Mouse (Mus musculus): Measurements from ENCODE around the gene Tnfrsf13c. TPM values are rescaled to one million over a fixed set of nuclear protein-coding genes. Genes with fewer than 3 reads are reported as not detected.

Gene Tnfrsf13c
- total and polyA plus RNA-seq, 3 experiments, result 204 to 287 (median 257) TPM

- Histone ChIP-seq H3K4me3 (replicated peaks in 1 of 3; ENCODE audit: low read depth in 2 of 3, low read length in 2 of 3, poor library complexity in 1 of 3) (peak overlapping the region; percentile 72 to 89 (median 86)), H3K27ac (ENCODE audit: insufficient read depth, low read depth) (peak overlapping the region; percentile 87), H3K79me2 (replicated peaks; ENCODE audit: control insufficient read depth, extremely low read depth, insufficient read depth, poor library complexity, severe bottlenecking) (peaks cover 18% of the 10 kb centered on the region), H3K9ac (ENCODE audit: insufficient read depth, low read depth) (no peak overlapping the region; the same call in 1 of the 2 replicates), H3K9me3 (replicated peaks; ENCODE audit: low read length) (no peaks in the 10 kb centered on the region), H3K36me3 (replicated peaks in 1 of 2; ENCODE audit: control insufficient read depth in 1 of 2, insufficient read depth in 1 of 2, low read length in 1 of 2) (peaks cover 5 to 10% of the 10 kb centered on the region in 2 experiments), H3K4me2 (ENCODE audit: insufficient read depth, low read depth, poor library complexity, severe bottlenecking) (peak overlapping the region; percentile 42; the same call in 1 of the 2 replicates), H3K4me1 (ENCODE audit: control insufficient read depth in 1 of 2, insufficient read depth in 2 of 2) (peaks cover 27 to 71% of the 10 kb centered on the region in 2 experiments), H3K27me3 (replicated peaks) (no peaks in the 10 kb centered on the region)
- TF ChIP-seq ZKSCAN1 (IDR thresholded peaks at IDR 0.05; ENCODE audit: borderline replicate concordance, low read depth, low read length) (no peak), BHLHE40 (IDR thresholded peaks at IDR 0.05; ENCODE audit: low read depth, low read length) (peak; percentile 29; the same call in 1 of the 2 replicates)
- no peak for DNase-seq (ENCODE audit: extremely low read depth)
- in situ Hi-C loops (cut with MboI; ENCODE audit: low pct_ligation_motif_present, low pct_unique_long_range_greater_than_20kb, low sequenced_read_pairs) (no loop called here), dilution Hi-C loops (cut with MboI; ENCODE audit: extremely low pct_ligation_motif_present, extremely low pct_unique_long_range_greater_than_20kb, low sequenced_read_pairs) (no loop called here)
Measured at GRCm38 (mm10) chr15:82224602-82225215, 540 bp upstream of the Tnfrsf13c start.

DNA sequence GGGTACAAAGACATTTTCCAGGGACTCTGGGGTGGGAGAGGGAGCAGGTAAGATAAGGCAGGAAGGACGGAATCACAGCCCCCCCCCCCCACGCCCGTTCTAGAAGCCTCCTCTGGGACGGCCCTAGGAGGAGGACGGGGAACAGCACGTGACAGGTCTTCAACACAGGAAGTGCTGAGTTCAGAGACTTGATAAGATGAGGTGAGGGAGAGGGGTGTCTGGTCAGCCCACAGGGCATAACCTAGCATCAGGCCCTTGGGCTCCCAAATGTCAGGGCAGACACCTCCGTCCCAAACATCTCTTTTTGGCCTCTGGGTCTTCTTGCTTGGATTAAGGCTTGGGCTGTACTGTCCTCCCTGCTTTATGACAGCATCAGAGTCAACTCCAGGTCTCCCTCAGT lies 918 bp downstream of the Tnfrsf13c start:
- peak overlapping the region; percentile 92 for H3K4me2 ChIP-seq (ENCODE audit: insufficient read depth, low read depth, poor library complexity, severe bottlenecking)
- H3K27ac ChIP-seq (ENCODE audit: insufficient read depth, low read depth), result peak overlapping the region; percentile 90
- peak overlapping the region; percentile 97 for H3K9ac ChIP-seq (ENCODE audit: insufficient read depth, low read depth)
- H3K4me1 ChIP-seq (ENCODE audit: control insufficient read depth in 1 of 2, insufficient read depth in 2 of 2), result peaks cover 27 to 72% of the 10 kb centered on the region in 2 experiments
- no peak for DNase-seq (ENCODE audit: extremely low read depth)
- H3K36me3 ChIP-seq (replicated peaks in 1 of 2; ENCODE audit: control insufficient read depth in 1 of 2, insufficient read depth in 1 of 2, low read length in 1 of 2), result peaks cover 5 to 10% of the 10 kb centered on the region in 2 experiments
- in situ Hi-C loops (cut with MboI; ENCODE audit: low pct_ligation_motif_present, low pct_unique_long_range_greater_than_20kb, low sequenced_read_pairs) (no loop called here), dilution Hi-C loops (cut with MboI; ENCODE audit: extremely low pct_ligation_motif_present, extremely low pct_unique_long_range_greater_than_20kb, low sequenced_read_pairs) (no loop called here)
- H3K27me3 ChIP-seq (replicated peaks), result no peaks in the 10 kb centered on the region
- no peaks in the 10 kb centered on the region for H3K9me3 ChIP-seq (replicated peaks; ENCODE audit: low read length)
- peaks cover 18% of the 10 kb centered on the region for H3K79me2 ChIP-seq (replicated peaks; ENCODE audit: control insufficient read depth, extremely low read depth, insufficient read depth, poor library complexity, severe bottlenecking)
- peak overlapping the region; percentile 72 to 89 (median 86) for H3K4me3 ChIP-seq (replicated peaks in 1 of 3; ENCODE audit: low read depth in 2 of 3, low read length in 2 of 3, poor library complexity in 1 of 3)
- no peak for TF ChIP-seq RAD21 (IDR thresholded peaks at IDR 0.05; ENCODE audit: low read depth, low read length)
- TF ChIP-seq PAX5 (IDR thresholded peaks at IDR 0.05; ENCODE audit: low read length), result no peak
- TF ChIP-seq MYC (IDR thresholded peaks at IDR 0.05; ENCODE audit: low read depth, low read length), result no peak
- TF ChIP-seq IRF4 (IDR thresholded peaks at IDR 0.05; ENCODE audit: low read depth, low read length), result no peak
- no peak for TF ChIP-seq HCFC1 (IDR thresholded peaks at IDR 0.05; ENCODE audit: low read depth, low read length)
- TF ChIP-seq RCOR1 (conservative IDR thresholded peaks at IDR 0.05; ENCODE audit: low read depth, low read length), result no peak
- no peak for TF ChIP-seq GABPA (IDR thresholded peaks at IDR 0.05; ENCODE audit: insufficient replicate concordance, low read depth, low read length)
- TF ChIP-seq MAX (IDR thresholded peaks at IDR 0.05; ENCODE audit: low read length), result peak; percentile 60; the same call in 1 of the 2 replicates
- TF ChIP-seq ZMIZ1 (IDR thresholded peaks at IDR 0.05; ENCODE audit: low read depth, low read length), result peak; percentile 17; the same call in 1 of the 2 replicates
- TF ChIP-seq NRF1 (IDR thresholded peaks at IDR 0.05; ENCODE audit: low read depth, low read length), result no peak
- TF ChIP-seq MEF2A (IDR thresholded peaks at IDR 0.05; ENCODE audit: borderline replicate concordance, low read depth, low read length), result no peak
- TF ChIP-seq POLR2A (IDR thresholded peaks at IDR 0.05; ENCODE audit: low read depth, low read length), result peak; percentile 66
- TF ChIP-seq USF1 (IDR thresholded peaks at IDR 0.05; ENCODE audit: low read depth, low read length), result peak; percentile 75
- 0 out of 2 replicates have a peak, but pooled peaks have one; percentile 6 for TF ChIP-seq UBTF (IDR thresholded peaks at IDR 0.05; ENCODE audit: low read depth, low read length)
- TF ChIP-seq CHD1 (IDR thresholded peaks at IDR 0.05; ENCODE audit: low read depth, low read length), result no peak
- no peak for TF ChIP-seq EP300 (IDR thresholded peaks at IDR 0.05; ENCODE audit: low read length)
- TF ChIP-seq MAZ (IDR thresholded peaks at IDR 0.05; ENCODE audit: low read depth, low read length), result 0 out of 2 replicates have a peak, but pooled peaks have one; percentile 43
- no peak for TF ChIP-seq ZKSCAN1 (IDR thresholded peaks at IDR 0.05; ENCODE audit: borderline replicate concordance, low read depth, low read length)
- TF ChIP-seq POLR2AphosphoS2 (IDR thresholded peaks at IDR 0.05; ENCODE audit: low read depth, low read length), result no peak
- TF ChIP-seq ELF1 (IDR thresholded peaks at IDR 0.05; ENCODE audit: low read depth, low read length), result peak; percentile 68
- TF ChIP-seq BHLHE40 (IDR thresholded peaks at IDR 0.05; ENCODE audit: low read depth, low read length), result peak; percentile 93
- TF ChIP-seq MAFK (IDR thresholded peaks at IDR 0.05; ENCODE audit: insufficient replicate concordance, low read length), result no peak
- no peak for TF ChIP-seq CHD2 (IDR thresholded peaks at IDR 0.05; ENCODE audit: low read length)
- TF ChIP-seq SIN3A (IDR thresholded peaks at IDR 0.05; ENCODE audit: low read length), result 0 out of 2 replicates have a peak, but pooled peaks have one; percentile 29
- TF ChIP-seq MXI1 (IDR thresholded peaks at IDR 0.05; ENCODE audit: low read depth, low read length), result peak; percentile 62; the same call in 1 of the 2 replicates
- TF ChIP-seq CTCF (conservative IDR thresholded peaks at IDR 0.05 in 1 of 2, IDR thresholded peaks at IDR 0.05 in 1 of 2; ENCODE audit: low read depth in 2 of 2, low read length in 2 of 2), result no peak
- no peak for TF ChIP-seq ZC3H11A (IDR thresholded peaks at IDR 0.05; ENCODE audit: low read depth, low read length)
- TF ChIP-seq NELFE (IDR thresholded peaks at IDR 0.05; ENCODE audit: low read depth, low read length), result no peak
- peak; percentile 73 for TF ChIP-seq USF2 (conservative IDR thresholded peaks at IDR 0.05; ENCODE audit: low read depth, low read length)
- TF ChIP-seq ETS1 (conservative IDR thresholded peaks at IDR 0.05; ENCODE audit: low read depth, low read length), result peak; percentile 16; the same call in 1 of the 2 replicates
- no peak for TF ChIP-seq JUND (conservative IDR thresholded peaks at IDR 0.05; ENCODE audit: low read depth, low read length)
- no peak for TF ChIP-seq ZNF384 (IDR thresholded peaks at IDR 0.05; ENCODE audit: low read depth, low read length)

Data from CH12.LX (cell line).